Mouse (Mus musculus) ES-E14 (cell line): ENCODE measurements at regions not wholly inside any gene's neighbourhood (a gene's known extent, or its start where the extent isn't known, plus 50 kb on each side); places are given as distances from the start of the nearest gene placed in this dataset.

ENCODE experiments used
- CHD2 ChIP-seq: IDR thresholded peaks from 2 replicates; pipeline ENCODE4 v1.6.1; 2014; ENCODE audit warnings: mild to moderate bottlenecking, low read depth, low read length, inconsistent platforms
- MAFK ChIP-seq: IDR thresholded peaks from 2 replicates; pipeline ENCODE4 v1.6.1; 2014; ENCODE audit warnings: mild to moderate bottlenecking, low read depth, low read length, inconsistent platforms; ENCODE audit not compliant: insufficient read depth
- ZNF384 ChIP-seq: IDR thresholded peaks from 2 replicates; pipeline ENCODE4 v1.6.1; 2012; ENCODE audit warnings: low read depth, low read length, inconsistent platforms

DNA sequence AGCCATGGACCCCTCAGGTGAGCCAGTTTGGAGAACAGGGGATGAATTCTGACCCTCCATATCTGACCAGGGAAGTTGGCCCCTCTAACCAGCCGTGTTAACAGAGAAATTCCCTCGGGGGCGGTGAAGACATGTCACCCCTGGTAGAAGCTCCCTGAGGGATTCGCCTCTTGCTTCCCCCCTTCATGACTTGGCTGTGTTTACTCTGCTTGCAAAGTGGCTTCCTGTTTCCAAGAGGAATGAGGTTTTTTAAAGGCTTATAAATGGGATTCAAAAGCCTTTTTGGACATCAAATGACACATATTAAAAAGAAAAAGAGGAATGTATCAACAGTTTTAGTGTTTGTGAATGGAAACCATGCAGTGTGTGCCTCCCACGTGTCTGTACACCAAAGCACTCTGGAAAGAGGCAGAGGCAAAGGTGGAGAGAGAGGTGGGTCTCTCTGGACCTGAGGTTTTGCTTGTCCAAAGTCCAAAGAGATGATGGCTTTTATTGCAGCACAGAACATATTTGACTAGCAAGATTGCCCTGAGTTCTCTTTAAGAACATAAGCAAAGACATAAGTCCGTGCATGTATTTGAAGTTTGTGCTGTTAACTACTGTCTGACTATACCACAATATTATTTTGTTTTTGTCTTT is 308.9 kb upstream of the Tbx3 start:
- TF ChIP-seq MAFK (no peak), ZNF384 (no peak), CHD2 (no peak)
